Mouse (Mus musculus) spleen, postnatal 14 days (tissue): Measurements from ENCODE around the gene Krt78.
A peak's percentile ranks its signal among the peaks of the same experiment; 100 is the strongest.

ENCODE experiments used
- DNase-seq, 2 experiments: peaks; one replicate each; pipeline ENCODE4 v3.0.0; 2021 to 2022; ENCODE audit warnings: low spot score in 2 of 2

Gene Krt78

GRCm38 (mm10) chr15:101973414-101974077 lies 19.5 kb upstream of the Krt78 start:
- DNase-seq = peak; percentile 82 to 84

- DNase-seq = no peak
These were observed 16.4 kb upstream of the Krt78 start for GRCm38 (mm10) chr15:101970536-101970935.

GRCm38 (mm10) chr15:101966808-101967207 lies 12.7 kb upstream of the Krt78 start:
- DNase-seq = no peak

GRCm38 (mm10) chr15:101958891-101959290 lies 4.8 kb upstream of the Krt78 start:
- DNase-seq = no peak

- DNase-seq = no peak
These were observed 1.2 kb downstream of the Krt78 start for GRCm38 (mm10) chr15:101952733-101953474.

GRCm38 (mm10) chr15:101945430-101945829 lies 8.7 kb downstream of the Krt78 start:
- no peak for DNase-seq

GRCm38 (mm10) chr15:101941948-101942347 lies 12.1 kb downstream of the Krt78 start:
- DNase-seq = no peak

- no peak for DNase-seq
These were observed 13.7 kb downstream of the Krt78 start, which contains the start of gene Krt79 for GRCm38 (mm10) chr15:101940274-101940829. Krt79 (minus strand) TSS chr15:101940324.

GRCm38 (mm10) chr15:101938600-101939308 lies 15.3 kb downstream of the Krt78 start:
- no peak for DNase-seq

GRCm38 (mm10) chr15:101933024-101933423 lies 21.1 kb downstream of the Krt78 start:
- DNase-seq = no peak

GRCm38 (mm10) chr15:101929666-101930065 lies 24.4 kb downstream of the Krt78 start:
- DNase-seq = no peak

GRCm38 (mm10) chr15:101929087-101929486 lies 25.0 kb downstream of the Krt78 start:
- no peak for DNase-seq

- no peak for DNase-seq
These were observed 26.6 kb downstream of the Krt78 start for GRCm38 (mm10) chr15:101927340-101928080.

GRCm38 (mm10) chr15:101925041-101925440 lies 29.0 kb downstream of the Krt78 start:
- no peak for DNase-seq

- no peak for DNase-seq
These were observed 29.5 kb downstream of the Krt78 start, which contains the start of gene Krt4 for GRCm38 (mm10) chr15:101924635-101925034. Krt4 (minus strand) TSS chr15:101924735.

GRCm38 (mm10) chr15:101922296-101922695 lies 31.8 kb downstream of the Krt78 start:
- DNase-seq = no peak

GRCm38 (mm10) chr15:101916072-101916471 lies 38.0 kb downstream of the Krt78 start:
- DNase-seq = no peak

- no peak for DNase-seq
These were observed 49.2 kb downstream of the Krt78 start for GRCm38 (mm10) chr15:101904849-101905248.

- no peak for DNase-seq
These were observed 51.6 kb downstream of the Krt78 start for GRCm38 (mm10) chr15:101902171-101903149.
